Mouse (Mus musculus) c-Kit-positive CD71-positive TER-119-positive erythroid progenitor cells, embryonic 14.5 days (primary cell): ENCODE measurements at regions not wholly inside any gene's neighbourhood (a gene's known extent, or its start where the extent isn't known, plus 50 kb on each side); places are given as distances from the start of the nearest gene placed in this dataset.
"Not testable (repeated sequence)": the region's sequence is repeated elsewhere in the genome, so short reads cannot be mapped to it uniquely, and the experiment has no call there.

ENCODE experiments used
- DNase-seq: peaks from one replicate; pipeline ENCODE4 v3.0.0-alpha.2; 2013; ENCODE audit warnings: low spot score

GRCm38 (mm10) chr2:53276435-53276834 lies 84.9 kb downstream of the Arl6ip6 start:
- no peak for DNase-seq

GRCm38 (mm10) chr2:53301712-53302423 lies 110.3 kb downstream of the Arl6ip6 start:
- DNase-seq = no peak

GRCm38 (mm10) chr2:53330680-53331079 lies 139.2 kb downstream of the Arl6ip6 start:
- peak; percentile 2 for DNase-seq

GRCm38 (mm10) chr2:53359026-53359425 lies 167.5 kb downstream of the Arl6ip6 start:
- no peak for DNase-seq

GRCm38 (mm10) chr2:53382348-53382747 lies 190.8 kb downstream of the Arl6ip6 start:
- no peak for DNase-seq

GRCm38 (mm10) chr2:53384545-53385176 lies 193.1 kb downstream of the Arl6ip6 start:
- DNase-seq = no peak

- no peak for DNase-seq
Measured at GRCm38 (mm10) chr2:53388652-53389051, 197.1 kb downstream of the Arl6ip6 start.

GRCm38 (mm10) chr2:53414471-53414870 lies 222.9 kb downstream of the Arl6ip6 start:
- DNase-seq = no peak

GRCm38 (mm10) chr2:53437046-53437815 lies 245.7 kb downstream of the Arl6ip6 start:
- DNase-seq = no peak

GRCm38 (mm10) chr2:53440301-53440700 lies 248.8 kb downstream of the Arl6ip6 start:
- DNase-seq = peak; percentile 0

- no peak for DNase-seq
Measured at GRCm38 (mm10) chr2:53460265-53460664, 268.7 kb downstream of the Arl6ip6 start.

- DNase-seq = no peak
Measured at GRCm38 (mm10) chr2:53474455-53474854, 282.9 kb downstream of the Arl6ip6 start.

GRCm38 (mm10) chr2:53479051-53479450 lies 287.5 kb downstream of the Arl6ip6 start:
- DNase-seq = not testable (repeated sequence)

- DNase-seq = no peak
Measured at GRCm38 (mm10) chr2:53488301-53488700, 296.8 kb downstream of the Arl6ip6 start.

GRCm38 (mm10) chr2:53490805-53491585 lies 299.5 kb downstream of the Arl6ip6 start:
- no peak for DNase-seq

- DNase-seq = no peak
Measured at GRCm38 (mm10) chr2:53492788-53493187, 301.3 kb downstream of the Arl6ip6 start.

GRCm38 (mm10) chr2:53501657-53502274 lies 310.2 kb downstream of the Arl6ip6 start:
- DNase-seq = no peak

- DNase-seq = no peak
Measured at GRCm38 (mm10) chr2:53502275-53502667, 310.7 kb downstream of the Arl6ip6 start.

GRCm38 (mm10) chr2:53542097-53542496 lies 350.6 kb downstream of the Arl6ip6 start:
- no peak for DNase-seq

- DNase-seq = no peak
Measured at GRCm38 (mm10) chr2:53574007-53574406, 382.5 kb downstream of the Arl6ip6 start.

- DNase-seq = no peak
Measured at GRCm38 (mm10) chr2:53605829-53606228, 414.3 kb downstream of the Arl6ip6 start.

- no peak for DNase-seq
Measured at GRCm38 (mm10) chr2:53619681-53620080, 428.2 kb downstream of the Arl6ip6 start.
